Mouse (Mus musculus) liver, embryonic 14.5 days (tissue): ENCODE measurements around the gene Khdc1c.

Source experiments
- CTCF ChIP-seq: IDR thresholded peaks from 2 replicates; pipeline ENCODE4 v1.5.1; 2016; ENCODE audit warnings: antibody characterized with exemption, low read depth, control low read depth
- EP300 ChIP-seq: IDR thresholded peaks from 2 replicates; pipeline ENCODE4 v1.6.1; 2016; ENCODE audit warnings: antibody characterized with exemption, low read depth

DNA sequence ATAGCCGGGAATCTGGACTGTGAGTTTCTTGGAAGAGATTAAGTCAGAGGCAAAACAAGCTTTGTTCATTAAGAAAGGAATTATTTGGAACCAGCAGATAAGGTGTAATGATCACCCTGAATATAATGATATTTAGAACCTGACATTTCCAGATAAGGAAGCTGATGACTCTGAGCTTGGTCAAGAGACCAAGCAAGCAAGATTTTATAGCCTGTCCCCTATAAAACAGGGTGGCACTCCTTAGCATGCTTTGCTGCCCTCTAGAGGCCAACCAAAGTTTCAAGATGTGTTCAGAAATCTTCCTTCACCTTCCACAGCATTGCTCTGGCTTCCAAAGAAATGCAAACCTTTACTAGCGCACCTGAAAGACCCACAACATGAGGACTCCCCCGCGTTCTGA is 23.9 kb upstream of the Khdc1c start:
- TF ChIP-seq CTCF: peak; percentile 74
- no peak for TF ChIP-seq EP300
